Mouse (Mus musculus): ENCODE data around the gene Kif23.

DNA sequence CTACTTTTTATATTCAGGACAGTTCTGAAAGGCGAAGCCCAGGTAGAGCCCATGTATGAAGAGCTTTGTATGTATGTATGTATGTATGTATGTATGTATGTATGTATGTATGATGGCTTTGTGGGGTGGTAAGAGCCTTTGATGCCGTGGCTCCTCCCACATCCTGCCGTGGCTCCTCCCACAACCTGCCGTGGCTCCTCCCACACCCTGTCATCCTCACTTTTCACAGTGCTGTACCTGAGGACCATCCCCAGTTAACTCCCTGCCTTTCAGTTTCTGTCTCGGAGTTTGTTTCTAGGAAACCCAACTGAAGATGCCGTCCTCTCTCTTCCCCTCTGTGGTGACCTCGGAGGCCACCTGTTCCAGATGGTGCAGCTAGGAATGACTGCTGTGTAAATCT is 39.5 kb upstream of the Kif23 start:
- TF ChIP-seq CTCF (IDR thresholded peaks at IDR 0.05; ENCODE audit: control insufficient read depth, insufficient read depth, insufficient read length), result no peak
- TF ChIP-seq MAX (IDR thresholded peaks at IDR 0.05), result no peak
- no peak for TF ChIP-seq USF1 (IDR thresholded peaks at IDR 0.05; ENCODE audit: low read depth)

All from C2C12 (cell line).